Mouse (Mus musculus): ENCODE measurements around the gene Mpp1. TPM values are rescaled to one million over a fixed set of nuclear protein-coding genes. Genes with fewer than 3 reads are reported as not detected.

Gene Mpp1
- polyA plus RNA-seq (2017; shearing (Covaris generic)), result 129 TPM

GRCm38 (mm10) chrX:75130467-75131160, at the start of gene Mpp1:
Mpp1 (minus strand) TSS chrX:75131016.

GRCm38 (mm10) chrX:75163670-75164069, 32.9 kb upstream of the Mpp1 start, which contains the start of gene Smim9:
Smim9 (minus strand) TSS chrX:75163770.

GRCm38 (mm10) chrX:75095369-75096162, 35.2 kb downstream of the Mpp1 start, which contains the start of gene Dkc1:
Dkc1 (plus strand) TSS chrX:75095854.

GRCm38 (mm10) chrX:75084774-75085508, 45.9 kb downstream of the Mpp1 start, which contains the start of gene Gab3:
Gab3 (minus strand) TSS chrX:75085458.

Other genes with a start within 250 kb of the Mpp1 start
- gene Gab3, start 45.6 kb downstream of the Mpp1 start, polyA plus RNA-seq (2017; shearing (Covaris generic)), result 11.4 TPM
- gene Dkc1, start 35.2 kb downstream of the Mpp1 start, polyA plus RNA-seq (2017; shearing (Covaris generic)), result 132 TPM
- not detected for gene Smim9, start 32.8 kb upstream of the Mpp1 start, polyA plus RNA-seq (2017; shearing (Covaris generic))